In genomic region chr11:87753255-87753654, GRCm38 (mm10) we compare ENCODE assay signal across 17 mouse cellular contexts. TPM values are rescaled to one million over a fixed set of nuclear protein-coding genes. Genes with fewer than 3 reads are reported as not detected.
A peak's percentile ranks its signal among the peaks of the same experiment; 100 is the strongest.
DNase-seq lines count a peak whose midpoint lies in the region; ATAC-seq and TF ChIP-seq lines count a peak whose summit lies in the region.
"Had no signal": no experiment of that assay in that cellular context is flagged by ENCODE, and none has a peak within 500 bp of the region (broad histone marks: within the 10 kb centered on the region; RNA-seq: fewer than 3 reads in every experiment).

No protein-coding gene starts in this region.

- no peaks in the 10 kb centered on the region for H3K27me3 ChIP-seq in midbrain, embryonic 10.5 days (ENCODE audit: low read depth, poor library complexity, severe bottlenecking)
- no peaks in the 10 kb centered on the region for H3K27me3 ChIP-seq in midbrain, embryonic 13.5 days
- no peaks in the 10 kb centered on the region for H3K27me3 ChIP-seq in liver, embryonic 14.5 days (ENCODE audit: control insufficient read depth, insufficient read depth, low read length)

- no peak overlapping the region for H3K9ac ChIP-seq in midbrain, embryonic 13.5 days (replicated peaks)
- H3K9ac ChIP-seq in liver, embryonic 14.5 days (replicated peaks) = peak overlapping the region; percentile 98

- peak overlapping the region; percentile 17; the same call in 1 of the 2 replicates for H3K27ac ChIP-seq in midbrain, embryonic 10.5 days (replicated peaks)
- H3K27ac ChIP-seq in midbrain, embryonic 13.5 days = no peak overlapping the region
- peak overlapping the region; percentile 100 for H3K27ac ChIP-seq in liver, embryonic 14.5 days
- H3K27ac ChIP-seq: heart, adult 2 months; kidney, postnatal 0 days had no signal

- H3K36me3 ChIP-seq in midbrain, embryonic 10.5 days = no peaks in the 10 kb centered on the region
- no peaks in the 10 kb centered on the region for H3K36me3 ChIP-seq in midbrain, embryonic 13.5 days
- H3K36me3 ChIP-seq in liver, embryonic 14.5 days (replicated peaks; ENCODE audit: control insufficient read depth, insufficient read depth, low read depth) = peaks cover 21% of the 10 kb centered on the region

- no peak overlapping the region for H3K4me3 ChIP-seq in midbrain, embryonic 10.5 days
- H3K4me3 ChIP-seq in midbrain, embryonic 13.5 days (replicated peaks) = no peak overlapping the region
- peak overlapping the region in 1 of 2 experiments; percentile 15; a peak in 1 of 4 replicates for H3K4me3 ChIP-seq in liver, embryonic 14.5 days (ENCODE audit: insufficient read depth in 1 of 2, low read depth in 2 of 2, low read length in 2 of 2)
- H3K4me3 ChIP-seq: heart, adult 2 months; myocyte had no signal

- peaks cover 6% of the 10 kb centered on the region for H3K4me1 ChIP-seq in midbrain, embryonic 10.5 days
- H3K4me1 ChIP-seq in midbrain, embryonic 13.5 days (replicated peaks) = no peaks in the 10 kb centered on the region
- peaks cover 62 to 68% of the 10 kb centered on the region in 2 experiments for H3K4me1 ChIP-seq in liver, embryonic 14.5 days (replicated peaks; ENCODE audit: control insufficient read depth in 2 of 2, insufficient read depth in 2 of 2, low read length in 1 of 2)

- intact Hi-C loops in gastrocnemius, postnatal 36 days (cut with DNase I) = no loop called here

- H3K9me3 ChIP-seq in midbrain, embryonic 10.5 days (replicated peaks) = no peaks in the 10 kb centered on the region
- H3K9me3 ChIP-seq in midbrain, embryonic 13.5 days = no peaks in the 10 kb centered on the region
- no peaks in the 10 kb centered on the region for H3K9me3 ChIP-seq in liver, embryonic 14.5 days (ENCODE audit: control insufficient read depth, low read length)

- no peak for TF ChIP-seq CTCF in liver, embryonic 14.5 days (IDR thresholded peaks at IDR 0.05; ENCODE audit: low read depth)

- ATAC-seq in midbrain, embryonic 13.5 days = no peak
- ATAC-seq in liver, embryonic 14.5 days (ENCODE audit: insufficient read depth) = no peak
- ATAC-seq: inflammation-experienced regulatory T-cells, adult 6 months had no signal

- WGBS in midbrain, embryonic 10.5 days = 86% methylated on average over 8 of the region's 8 CpGs
- 85% methylated on average over 8 of the region's 8 CpGs for WGBS in midbrain, embryonic 13.5 days
- WGBS in liver, embryonic 14.5 days (ENCODE audit: insufficient replicate concordance) = 23% methylated on average over 8 of the region's 8 CpGs

- DNase-seq in midbrain, embryonic 10.5 days (ENCODE audit: low spot score) = no peak
- peak; percentile 51 for DNase-seq in c-Kit-positive CD71-positive TER-119-positive erythroid progenitor cells, embryonic 14.5 days (ENCODE audit: low spot score)
- DNase-seq in liver, embryonic 14.5 days (ENCODE audit: low read depth in 3 of 3, low spot score in 3 of 3) = no peak
- DNase-seq in thymus, postnatal 25 days = peak; percentile 66
- no peak for DNase-seq in gastrocnemius, postnatal 36 days
- no peak for DNase-seq in right cerebral cortex, postnatal 14 days
- DNase-seq: adrenal gland, adult 2 months; cerebellum, adult 9-10 months; heart, adult 2 months; heart, postnatal 36 days; lung, adult 2 months had no signal

- TF ChIP-seq EP300 in liver, embryonic 14.5 days (IDR thresholded peaks at IDR 0.05; ENCODE audit: low read depth) = no peak

- H3K4me2 ChIP-seq in midbrain, embryonic 13.5 days (replicated peaks) = no peak overlapping the region
- H3K4me2 ChIP-seq in liver, embryonic 14.5 days (ENCODE audit: low read depth) = peak overlapping the region; percentile 93

RNA-seq across cellular contexts. Expression of gene Tspoap1, which starts 7.1 kb away (rescaled TPM):
- polyA plus RNA-seq in midbrain, embryonic 10.5 days (2016; fragmentation: Nextera tagmentation; extraction: Ambion mirVana) = 8.2 and 14.7 TPM in 2 replicates
- 41.1 and 48.7 TPM in 2 replicates for polyA plus RNA-seq in midbrain, embryonic 13.5 days (2015; fragmentation: Nextera tagmentation; extraction: Ambion mirVana)
- polyA plus RNA-seq in liver, embryonic 14.5 days (2012; rRNA removed) = 5.4 and 5.5 TPM in 2 replicates
- polyA plus RNA-seq in liver, embryonic 14.5 days (2014; fragmentation: Nextera tagmentation; extraction: Ambion mirVana) = 1.1 and 2.4 TPM in 2 replicates
- total RNA-seq in gastrocnemius, postnatal 36 days (2021) = under 1 TPM in 1 of 2 experiments, not detected in 1; 0.13 TPM
- total RNA-seq: heart, adult 2 months had no signal

RNA-seq across cellular contexts. Expression of gene Supt4a, which starts 15.9 kb away (rescaled TPM):
- 157 and 171 TPM in 2 replicates for polyA plus RNA-seq in midbrain, embryonic 10.5 days (2016; fragmentation: Nextera tagmentation; extraction: Ambion mirVana)
- polyA plus RNA-seq in midbrain, embryonic 13.5 days (2015; fragmentation: Nextera tagmentation; extraction: Ambion mirVana) = 165 and 177 TPM in 2 replicates
- polyA plus RNA-seq in liver, embryonic 14.5 days (2012; rRNA removed) = 111 TPM in 2 replicates
- polyA plus RNA-seq in liver, embryonic 14.5 days (2014; fragmentation: Nextera tagmentation; extraction: Ambion mirVana) = 211 and 214 TPM in 2 replicates
- 10 to 100 TPM; 26.8 to 37.6 TPM for total RNA-seq in gastrocnemius, postnatal 36 days (2021)

RNA-seq across cellular contexts. Expression of gene Mpo, which starts 40.1 kb away (rescaled TPM):
- polyA plus RNA-seq in midbrain, embryonic 10.5 days (2016; fragmentation: Nextera tagmentation; extraction: Ambion mirVana) = 2.5 and 2.7 TPM in 2 replicates
- polyA plus RNA-seq in midbrain, embryonic 13.5 days (2015; fragmentation: Nextera tagmentation; extraction: Ambion mirVana) = 0.31 and 0.41 TPM in 2 replicates
- 142 and 163 TPM in 2 replicates for polyA plus RNA-seq in liver, embryonic 14.5 days (2012; rRNA removed)
- polyA plus RNA-seq in liver, embryonic 14.5 days (2014; fragmentation: Nextera tagmentation; extraction: Ambion mirVana) = 301 and 360 TPM in 2 replicates
- not detected for total RNA-seq in gastrocnemius, postnatal 36 days (2021)
- total RNA-seq: heart, adult 2 months; heart, postnatal 36 days; left cerebral cortex, postnatal 10 days had no signal
- polyA plus RNA-seq: adrenal gland, adult 2 months; frontal cortex, adult 2 months; inflammation-experienced regulatory T-cells, adult 6 months; myocyte had no signal

Comparison
In these comparisons a context has a peak if more than half of its experiments do, and no peak if none do; other contexts are left out.
1. DNase-seq: peak in c-Kit-positive CD71-positive TER-119-positive erythroid progenitor cells, embryonic 14.5 days (single experiment) and thymus, postnatal 25 days (single experiment); none in midbrain, embryonic 10.5 days (single experiment), liver, embryonic 14.5 days (0 of 3), gastrocnemius, postnatal 36 days (0 of 2) and right cerebral cortex, postnatal 14 days (single experiment).
2. RNA of gene Mpo, which starts 40.1 kb away (polyA plus RNA-seq): 142 to 360 TPM in liver, embryonic 14.5 days; 2.5 to 2.7 TPM in midbrain, embryonic 10.5 days and 0.31 to 0.41 TPM in midbrain, embryonic 13.5 days; every median in the first group is over 10 times any median in the second.